Mouse (Mus musculus): ENCODE measurements around the gene Katnb1. TPM values are rescaled to one million over a fixed set of nuclear protein-coding genes. Genes with fewer than 3 reads are reported as not detected.

Katnb1 gene
- 13.4 and 16.4 TPM in 2 replicates for polyA plus RNA-seq (2012; rRNA removed; ENCODE audit: low replicate concordance)

DNA sequence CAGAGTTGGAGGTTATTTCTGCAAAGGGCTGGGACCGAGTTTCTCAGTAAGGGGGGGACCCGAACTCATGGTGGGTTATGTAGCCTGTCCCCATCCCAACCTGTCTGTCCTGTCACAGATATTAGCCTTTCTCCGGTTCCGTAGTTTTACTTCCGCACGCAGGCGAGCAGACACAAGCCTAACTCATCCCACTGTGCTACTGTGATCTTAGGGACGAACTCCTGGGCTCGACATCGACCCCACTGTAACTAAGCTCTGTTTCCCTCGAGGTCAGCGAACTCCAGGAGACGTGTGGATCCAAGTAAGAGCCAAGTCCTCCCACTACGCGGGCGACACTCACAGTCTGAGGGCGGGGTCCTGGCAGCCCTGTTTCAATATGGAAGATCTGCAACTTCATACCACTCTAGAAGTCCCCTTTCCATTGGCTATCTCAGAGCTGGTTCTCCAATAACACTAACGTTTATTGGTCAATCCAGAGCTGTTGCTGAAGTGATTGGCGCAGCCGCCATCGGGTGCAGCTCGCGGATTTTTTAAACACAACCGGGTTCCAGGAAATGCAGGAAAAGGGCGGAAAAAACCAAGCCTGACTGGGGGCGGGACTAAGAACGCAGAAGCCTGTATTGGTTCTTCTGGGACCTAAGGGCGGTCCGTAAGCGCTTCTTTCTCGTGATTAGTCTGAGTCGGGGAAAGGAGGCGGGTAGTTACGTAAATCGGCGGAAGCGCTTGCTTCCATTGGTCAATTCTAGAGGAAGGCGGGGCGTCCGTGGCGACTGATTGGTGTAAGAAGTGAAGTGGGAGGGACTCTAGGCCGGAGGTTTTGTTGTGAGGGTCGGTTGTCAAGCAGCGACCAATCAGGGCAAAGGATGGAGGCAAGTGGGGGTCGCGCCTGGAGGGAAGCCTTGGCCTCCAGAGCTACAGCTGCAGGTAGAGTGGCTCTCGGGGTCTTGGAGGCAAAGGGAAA is at the start of gene Katnb1:
TSS of gene Katnb1 (plus strand) at position 806 of the 961 bp plus-strand sequence.

DNA sequence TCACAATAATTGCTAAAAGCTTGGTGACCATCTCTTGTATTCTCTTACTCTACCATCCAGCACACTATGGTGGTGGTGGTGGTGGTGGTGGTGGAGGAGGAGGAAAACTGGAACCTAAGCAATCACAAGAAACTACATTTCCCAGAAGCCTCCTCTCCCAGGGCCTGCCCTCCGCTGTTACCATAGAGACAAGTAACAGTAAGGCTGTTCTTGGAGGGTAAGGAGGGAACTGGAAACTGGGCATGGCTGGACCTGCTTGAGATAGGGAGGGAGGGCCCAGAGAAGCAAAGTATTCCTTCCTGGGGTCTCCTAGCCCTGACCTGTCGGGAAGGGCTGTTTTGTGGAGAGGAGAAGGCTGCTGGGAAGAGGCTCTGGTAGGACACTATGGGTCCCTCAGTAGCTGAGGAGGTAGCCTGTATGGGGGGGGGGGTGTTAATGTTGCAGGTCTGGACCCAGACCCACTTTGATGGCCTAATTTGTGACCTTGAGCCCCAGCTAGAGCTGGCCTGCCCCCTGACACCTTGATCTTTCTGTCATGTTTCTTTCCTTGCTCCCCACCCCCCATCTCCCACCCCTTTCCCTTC is 26.0 kb upstream of the Katnb1 start, which contains the start of gene Drc7:
TSS of gene Drc7 (plus strand) at position 177 of the 584 bp plus-strand sequence.

Other genes with a start within 250 kb of the Katnb1 start
- 237 and 242 TPM in 2 replicates for gene Coq9, start 242.9 kb upstream of the Katnb1 start, polyA plus RNA-seq (2012; rRNA removed; ENCODE audit: low replicate concordance)
- gene Ciapin1, start 242.8 kb upstream of the Katnb1 start, polyA plus RNA-seq (2012; rRNA removed; ENCODE audit: low replicate concordance), result 77.8 and 124 TPM in 2 replicates
- 36.8 and 50.6 TPM in 2 replicates for gene Polr2c, start 223.7 kb upstream of the Katnb1 start, polyA plus RNA-seq (2012; rRNA removed; ENCODE audit: low replicate concordance)
- gene Dok4, start 204.9 kb upstream of the Katnb1 start, polyA plus RNA-seq (2012; rRNA removed; ENCODE audit: low replicate concordance), result 43.2 and 98.0 TPM in 2 replicates
- gene Ccdc102a, start 163.1 kb upstream of the Katnb1 start, polyA plus RNA-seq (2012; rRNA removed; ENCODE audit: low replicate concordance), result 7.1 and 8.5 TPM in 2 replicates
- gene Adgrg5, start 157.5 kb upstream of the Katnb1 start, polyA plus RNA-seq (2012; rRNA removed; ENCODE audit: low replicate concordance), result 7.2 and 10.5 TPM in 2 replicates
- 29.3 and 63.5 TPM in 2 replicates for gene Adgrg1, start 106.4 kb upstream of the Katnb1 start, polyA plus RNA-seq (2012; rRNA removed; ENCODE audit: low replicate concordance)
- gene Adgrg3, start 63.5 kb upstream of the Katnb1 start, polyA plus RNA-seq (2012; rRNA removed; ENCODE audit: low replicate concordance), result 4.8 and 5.7 TPM in 2 replicates
- gene Drc7, start 26.1 kb upstream of the Katnb1 start, polyA plus RNA-seq (2012; rRNA removed; ENCODE audit: low replicate concordance), result not detected in 2 replicates
- gene Kifc3, start 121.6 kb downstream of the Katnb1 start, polyA plus RNA-seq (2012; rRNA removed; ENCODE audit: low replicate concordance), result 67.6 and 72.0 TPM in 2 replicates
- 0.44 and 0.69 TPM in 2 replicates for gene Cngb1, start 225.4 kb downstream of the Katnb1 start, polyA plus RNA-seq (2012; rRNA removed; ENCODE audit: low replicate concordance)
- not detected in 2 replicates for gene Tepp, start 229.4 kb downstream of the Katnb1 start, polyA plus RNA-seq (2012; rRNA removed; ENCODE audit: low replicate concordance)